Comparison of ENCODE assay signal across 8 mouse cellular contexts in the genomic region with DNA sequence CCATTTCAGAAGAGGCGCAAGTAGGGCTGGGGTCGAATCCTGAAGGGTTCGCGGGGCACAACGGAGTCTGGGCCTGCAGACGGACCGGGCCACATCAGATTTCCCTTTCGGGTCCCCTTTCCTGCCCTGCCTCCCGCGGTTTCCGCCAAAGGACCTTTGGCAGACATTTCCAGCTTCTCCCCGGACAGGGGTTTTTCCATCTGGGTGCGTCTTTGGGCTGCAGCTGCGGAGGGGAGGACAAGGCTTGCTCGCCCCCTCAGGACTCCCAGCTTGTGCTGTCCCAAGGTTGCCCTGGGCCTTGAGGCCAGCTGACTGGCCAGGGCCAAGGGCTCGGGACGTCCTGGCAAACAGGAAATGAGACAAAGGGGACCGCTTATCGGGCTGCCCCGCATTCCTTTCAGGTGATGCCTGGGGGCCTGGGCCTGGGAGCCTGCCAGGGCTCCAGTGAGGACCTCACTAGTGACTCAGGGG. TPM values are rescaled to one million over a fixed set of nuclear protein-coding genes. Genes with fewer than 3 reads are reported as not detected.
DNase-seq lines count a peak whose midpoint lies in the region; ATAC-seq lines count a peak whose summit lies in the region.

No protein-coding gene starts in this region.

- intact Hi-C loops in heart, postnatal 14 days (cut with DNase I): no loop called here

- peak overlapping the region; percentile 10; the same call in 1 of the 2 replicates for H3K4me3 ChIP-seq in embryonic facial prominence, embryonic 12.5 days
- H3K4me3 ChIP-seq in midbrain, embryonic 10.5 days: peak overlapping the region; percentile 42

- no peaks in the 10 kb centered on the region for H3K36me3 ChIP-seq in embryonic facial prominence, embryonic 12.5 days
- H3K36me3 ChIP-seq in midbrain, embryonic 10.5 days: no peaks in the 10 kb centered on the region

- H3K4me2 ChIP-seq in embryonic facial prominence, embryonic 12.5 days (replicated peaks): peak overlapping the region; percentile 41

- WGBS in embryonic facial prominence, embryonic 12.5 days: 5% methylated on average over 20 of the region's 20 CpGs
- 4% methylated on average over 20 of the region's 20 CpGs for WGBS in midbrain, embryonic 10.5 days

- H3K4me1 ChIP-seq in embryonic facial prominence, embryonic 12.5 days: peaks cover 40% of the 10 kb centered on the region
- H3K4me1 ChIP-seq in midbrain, embryonic 10.5 days: peaks cover 30% of the 10 kb centered on the region

- DNase-seq in adrenal gland, adult 2 months: peak; percentile 85
- DNase-seq in heart, postnatal 14 days: peak; percentile 66 to 67
- DNase-seq in kidney, postnatal 25 days: peak; percentile 57 to 88
- peak; percentile 39 for DNase-seq in midbrain, embryonic 10.5 days (ENCODE audit: low spot score)
- DNase-seq in layer of hippocampus, postnatal 14 days (ENCODE audit: low spot score in 2 of 2): no peak
- DNase-seq in right cerebral cortex, postnatal 25 days: no peak

- peak overlapping the region; percentile 38 for H3K9ac ChIP-seq in embryonic facial prominence, embryonic 12.5 days

- peaks cover 22% of the 10 kb centered on the region for H3K27me3 ChIP-seq in embryonic facial prominence, embryonic 12.5 days
- peaks cover 76% of the 10 kb centered on the region for H3K27me3 ChIP-seq in midbrain, embryonic 10.5 days (ENCODE audit: low read depth, poor library complexity, severe bottlenecking)

- no peak overlapping the region for H3K27ac ChIP-seq in embryonic facial prominence, embryonic 12.5 days
- H3K27ac ChIP-seq in midbrain, embryonic 10.5 days (replicated peaks): peak overlapping the region; percentile 73

- no peaks in the 10 kb centered on the region for H3K9me3 ChIP-seq in embryonic facial prominence, embryonic 12.5 days
- H3K9me3 ChIP-seq in midbrain, embryonic 10.5 days (replicated peaks): no peaks in the 10 kb centered on the region

- ATAC-seq in embryonic facial prominence, embryonic 12.5 days (ENCODE audit: insufficient number of reproducible peaks, insufficient read depth, low FRiP score, low TSS enrichment): no peak
- no peak for ATAC-seq in megakaryocyte-erythroid progenitor cell, adult 5-6 weeks (replicated peaks; ENCODE audit: low FRiP score, low TSS enrichment, poor library complexity, severe bottlenecking)

RNA-seq across cellular contexts. Expression of a gene that starts 11.5 kb away (rescaled TPM):
- total RNA-seq in adrenal gland, adult 2 months (2021): 100 to 1,000 TPM; 115 to 136 TPM
- 311 and 341 TPM in 2 replicates for polyA plus RNA-seq in adrenal gland, adult 2 months (2012; rRNA removed)
- 11.8 and 12.9 TPM in 2 replicates for polyA plus RNA-seq in embryonic facial prominence, embryonic 12.5 days (2016; fragmentation: Nextera tagmentation; extraction: Ambion mirVana)
- total RNA-seq in heart, postnatal 14 days (2021): 10 to 100 TPM; 67.5 to 74.6 TPM
- 7.4 and 7.5 TPM in 2 replicates for polyA plus RNA-seq in midbrain, embryonic 10.5 days (2016; fragmentation: Nextera tagmentation; extraction: Ambion mirVana)
- 1 to 10 TPM; 3.3 to 5.5 TPM for total RNA-seq in layer of hippocampus, postnatal 14 days (2021)
- total RNA-seq in megakaryocyte-erythroid progenitor cell, adult 5-6 weeks (2014; fragmentation: Nextera tagmentation): 2.7 and 15.3 TPM in 2 replicates
- 1.8 and 2.7 TPM in 2 replicates for total RNA-seq in megakaryocyte-erythroid progenitor cell, adult 5-6 weeks (2017)

RNA-seq across cellular contexts. Expression of a gene that starts 24.3 kb away (rescaled TPM):
- under 1 TPM; 0.69 to 0.86 TPM for total RNA-seq in adrenal gland, adult 2 months (2021)
- polyA plus RNA-seq in adrenal gland, adult 2 months (2012; rRNA removed): 7.6 and 10.5 TPM in 2 replicates
- polyA plus RNA-seq in embryonic facial prominence, embryonic 12.5 days (2016; fragmentation: Nextera tagmentation; extraction: Ambion mirVana): 0.27 and 0.32 TPM in 2 replicates
- total RNA-seq in heart, postnatal 14 days (2021): under 1 TPM in 1 of 2 experiments, not detected in 1; 0.12 TPM
- 0.23 and 0.31 TPM in 2 replicates for polyA plus RNA-seq in midbrain, embryonic 10.5 days (2016; fragmentation: Nextera tagmentation; extraction: Ambion mirVana)
- total RNA-seq in layer of hippocampus, postnatal 14 days (2021): 10 to 100 TPM; 10.2 to 10.9 TPM
- not detected in 2 replicates for total RNA-seq in megakaryocyte-erythroid progenitor cell, adult 5-6 weeks (2014; fragmentation: Nextera tagmentation)
- total RNA-seq in megakaryocyte-erythroid progenitor cell, adult 5-6 weeks (2017): not detected in 2 replicates

RNA-seq across cellular contexts. Expression of a gene that starts 58.8 kb away (rescaled TPM):
- total RNA-seq in adrenal gland, adult 2 months (2021): not detected
- polyA plus RNA-seq in adrenal gland, adult 2 months (2012; rRNA removed): not detected in 2 replicates
- polyA plus RNA-seq in embryonic facial prominence, embryonic 12.5 days (2016; fragmentation: Nextera tagmentation; extraction: Ambion mirVana): not detected in 2 replicates
- not detected for total RNA-seq in heart, postnatal 14 days (2021)
- 0.31 TPM in 1 of 2 replicates, not detected in the other for polyA plus RNA-seq in midbrain, embryonic 10.5 days (2016; fragmentation: Nextera tagmentation; extraction: Ambion mirVana)
- total RNA-seq in layer of hippocampus, postnatal 14 days (2021): under 1 TPM in 1 of 2 experiments, not detected in 1; 0.46 TPM
- not detected in 2 replicates for total RNA-seq in megakaryocyte-erythroid progenitor cell, adult 5-6 weeks (2014; fragmentation: Nextera tagmentation)
- not detected in 2 replicates for total RNA-seq in megakaryocyte-erythroid progenitor cell, adult 5-6 weeks (2017)

Comparison
In these comparisons a context has a peak if more than half of its experiments do, and no peak if none do; other contexts are left out.
1. DNase-seq: peak in adrenal gland, adult 2 months (single experiment), heart, postnatal 14 days (2 of 2), kidney, postnatal 25 days (2 of 2) and midbrain, embryonic 10.5 days (single experiment); none in layer of hippocampus, postnatal 14 days (0 of 2) and right cerebral cortex, postnatal 25 days (single experiment).
2. RNA of a gene that starts 11.5 kb away (total RNA-seq): 115 to 136 TPM in adrenal gland, adult 2 months and 67.5 to 74.6 TPM in heart, postnatal 14 days; 1.8 to 15.3 TPM in megakaryocyte-erythroid progenitor cell, adult 5-6 weeks and 3.3 to 5.5 TPM in layer of hippocampus, postnatal 14 days; every median in the first group is over 4 times any median in the second.
3. RNA of a gene that starts 24.3 kb away (total RNA-seq): 10.2 to 10.9 TPM in layer of hippocampus, postnatal 14 days; 0.69 to 0.86 TPM in adrenal gland, adult 2 months, 0.12 TPM in heart, postnatal 14 days and not detected in megakaryocyte-erythroid progenitor cell, adult 5-6 weeks; every median in the first group is over 4 times any median in the second.